Mouse (Mus musculus) cerebellum, adult 2 months (tissue): ENCODE results near the gene Atg7. TPM values are rescaled to one million over a fixed set of nuclear protein-coding genes. Genes with fewer than 3 reads are reported as not detected.

Source experiments
- DNase-seq, 2 experiments: peaks; one replicate each; pipeline ENCODE4 v3.0.0; 2021
- H3K27ac ChIP-seq: fragments of 200-500 bp; 2 replicates; pipeline ENCODE4 v1.5.1; 2012; ENCODE audit warnings: low read length, control low read depth, inconsistent platforms; ENCODE audit not compliant: insufficient read depth
- H3K27me3 ChIP-seq: fragments of 200-500 bp; 2 replicates; pipeline ENCODE4 v1.6.1; 2012; ENCODE audit warnings: inconsistent platforms, mild to moderate bottlenecking, low read length, moderate library complexity; ENCODE audit not compliant: control insufficient read depth, insufficient read depth
- H3K4me1 ChIP-seq: fragments of 200-500 bp; 2 replicates; pipeline ENCODE4 v1.6.1; 2011; ENCODE audit warnings: low read length; ENCODE audit not compliant: control insufficient read depth, insufficient read depth
- H3K4me3 ChIP-seq: fragments of 200-500 bp; replicated peaks from 2 replicates; pipeline ENCODE3; 2011; ENCODE audit warnings: mild to moderate bottlenecking, low read depth, low read length, control low read depth; ENCODE audit not compliant: insufficient read depth
- CTCF ChIP-seq: fragments of 200-500 bp; IDR thresholded peaks from 2 replicates; pipeline ENCODE4 v1.5.1; 2011; ENCODE audit warnings: low read depth, mild to moderate bottlenecking, control low read depth, low read length, moderate library complexity, borderline replicate concordance; ENCODE audit not compliant: insufficient read depth
- POLR2A ChIP-seq: fragments of 200-500 bp; IDR thresholded peaks from 2 replicates; pipeline ENCODE4 v1.6.1; 2011; ENCODE audit warnings: low read length, control low read depth, borderline replicate concordance; ENCODE audit not compliant: insufficient read depth
- WGBS: fragments of 180-500 bp; shearing (Covaris S2); methylation state at CpG from one replicate; pipeline ENCODE4 v1.1.7; 2018; 5-methylcytosine and 5-hydroxymethylcytosine counted together
- polyA plus RNA-seq: library from polyadenylated mRNA; depleted of rRNA; stranded (reverse); fragments of >200 nt; gene quantifications from 2 replicates; pipeline ENCODE4 v1.2.3, GENCODE M21; 2012

The Atg7 gene
- polyA plus RNA-seq, 1 experiment: 22.2 TPM

GRCm38 (mm10) chr6:114742209-114743003, 99.5 kb downstream of the Atg7 start:
- Histone ChIP-seq H3K27me3 (no peaks in the 10 kb centered on the region), H3K4me3 (no peak overlapping the region), H3K4me1 (no peaks in the 10 kb centered on the region), H3K27ac (no peak overlapping the region)
- WGBS: 74% methylated on average over 12 of the region's 12 CpGs
- TF ChIP-seq CTCF (no peak), POLR2A (no peak)
- no peak for DNase-seq

GRCm38 (mm10) chr6:114743126-114743525, 100.2 kb downstream of the Atg7 start:
- Histone ChIP-seq H3K4me3 (no peak overlapping the region), H3K27me3 (no peaks in the 10 kb centered on the region), H3K27ac (no peak overlapping the region), H3K4me1 (no peaks in the 10 kb centered on the region)
- 84% methylated on average over 8 of the region's 8 CpGs for WGBS
- TF ChIP-seq POLR2A (no peak), CTCF (no peak)
- DNase-seq: no peak

GRCm38 (mm10) chr6:114743845-114744244, 100.9 kb downstream of the Atg7 start:
- H3K4me3 ChIP-seq: no peak overlapping the region
- TF ChIP-seq CTCF (no peak), POLR2A (no peak)
- DNase-seq: no peak
- H3K27ac ChIP-seq: no peak overlapping the region
- no peaks in the 10 kb centered on the region for H3K27me3 ChIP-seq
- 95% methylated on average over 2 of the region's 2 CpGs for WGBS
- H3K4me1 ChIP-seq: no peaks in the 10 kb centered on the region

GRCm38 (mm10) chr6:114746439-114746974, 103.6 kb downstream of the Atg7 start:
- no peaks in the 10 kb centered on the region for H3K4me1 ChIP-seq
- no peak overlapping the region for H3K27ac ChIP-seq
- no peaks in the 10 kb centered on the region for H3K27me3 ChIP-seq
- 72% methylated on average over 7 of the region's 7 CpGs for WGBS
- no peak for TF ChIP-seq CTCF
- TF ChIP-seq POLR2A: no peak
- no peak for DNase-seq
- no peak overlapping the region for H3K4me3 ChIP-seq

- Histone ChIP-seq H3K4me3 (no peak overlapping the region), H3K27ac (no peak overlapping the region), H3K27me3 (no peaks in the 10 kb centered on the region), H3K4me1 (no peaks in the 10 kb centered on the region)
- DNase-seq: no peak
- WGBS: 79% methylated on average over 3 of the region's 3 CpGs
- TF ChIP-seq CTCF (no peak), POLR2A (no peak)
Measured at GRCm38 (mm10) chr6:114748419-114748818, 105.5 kb downstream of the Atg7 start.

GRCm38 (mm10) chr6:114748882-114749281, 106.0 kb downstream of the Atg7 start:
- Histone ChIP-seq H3K4me1 (no peaks in the 10 kb centered on the region), H3K27ac (no peak overlapping the region), H3K27me3 (no peaks in the 10 kb centered on the region), H3K4me3 (no peak overlapping the region)
- no peak for DNase-seq
- 97% methylated on average over 3 of the region's 3 CpGs for WGBS
- TF ChIP-seq CTCF (no peak), POLR2A (no peak)

- Histone ChIP-seq H3K27me3 (no peaks in the 10 kb centered on the region), H3K27ac (no peak overlapping the region), H3K4me3 (no peak overlapping the region), H3K4me1 (no peaks in the 10 kb centered on the region)
- 77% methylated on average over 7 of the region's 7 CpGs for WGBS
- DNase-seq: no peak
- TF ChIP-seq POLR2A (no peak), CTCF (no peak)
Measured at GRCm38 (mm10) chr6:114758795-114759194, 115.9 kb downstream of the Atg7 start.

GRCm38 (mm10) chr6:114766314-114766713, 123.4 kb downstream of the Atg7 start:
- Histone ChIP-seq H3K4me3 (no peak overlapping the region), H3K27me3 (no peaks in the 10 kb centered on the region), H3K27ac (no peak overlapping the region), H3K4me1 (no peaks in the 10 kb centered on the region)
- WGBS: 76% methylated on average over 6 of the region's 6 CpGs
- TF ChIP-seq POLR2A: no peak
- TF ChIP-seq CTCF: no peak
- no peak for DNase-seq
